Mouse (Mus musculus) bone marrow, adult 2 months (tissue): ENCODE results near the gene Gm13420.

Source experiments
- CTCF ChIP-seq: fragments of 200-500 bp; IDR thresholded peaks from 2 replicates; pipeline ENCODE4 v1.5.1; 2011; ENCODE audit warnings: low read length, control low read depth; ENCODE audit not compliant: control insufficient read depth, insufficient read depth
- POLR2A ChIP-seq: fragments of 200-500 bp; IDR thresholded peaks from 2 replicates; pipeline ENCODE4 v1.6.1; 2011; ENCODE audit warnings: low read depth, mild to moderate bottlenecking, control low read depth, low read length, borderline replicate concordance; ENCODE audit not compliant: control insufficient read depth

DNA sequence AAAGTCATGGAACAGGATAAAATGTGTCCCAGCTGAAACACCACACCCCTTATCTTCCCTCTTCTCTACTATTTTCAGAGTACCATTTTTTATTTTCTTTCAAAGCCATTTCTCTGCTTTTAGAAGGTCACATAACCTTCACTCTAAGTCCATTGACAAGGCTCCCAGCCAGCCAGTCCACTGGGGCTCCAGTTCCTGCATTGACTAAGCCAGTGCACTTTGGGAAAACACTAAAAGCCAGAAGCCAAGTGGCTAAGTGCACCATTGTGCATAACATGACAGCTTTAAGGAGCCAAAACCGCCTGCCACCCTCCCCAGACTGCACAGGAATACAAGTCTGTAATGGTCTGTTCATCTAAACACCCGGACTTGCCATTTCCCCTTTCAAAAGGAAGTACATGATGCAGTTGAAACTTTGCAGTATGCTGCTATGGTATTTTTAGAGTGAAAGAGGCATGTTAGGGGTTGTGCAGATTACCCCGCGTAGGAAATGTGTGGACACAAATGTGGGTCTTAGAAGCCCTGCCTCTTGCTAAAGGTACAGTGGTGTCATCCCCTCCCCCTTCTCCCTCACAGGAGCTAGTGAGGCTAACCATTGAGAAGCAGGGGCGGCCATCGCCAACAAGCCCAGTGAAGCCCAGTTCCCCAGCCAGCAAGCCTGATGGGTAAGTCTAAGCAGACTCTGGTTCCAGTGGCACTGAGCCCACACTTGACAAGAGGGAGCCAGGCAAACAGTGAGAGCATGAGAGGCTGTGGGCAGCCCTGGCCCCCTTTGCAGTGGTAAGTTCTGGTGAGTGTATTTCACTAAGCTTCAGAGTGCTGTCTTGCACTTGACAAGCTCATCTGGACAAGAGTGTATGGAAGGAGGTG lies 52.8 kb downstream of the Gm13420 start:
- no peak for TF ChIP-seq POLR2A
- no peak for TF ChIP-seq CTCF
